Mouse (Mus musculus) myocyte (in vitro differentiated cells): Measurements from ENCODE around the gene Trappc4.

Experiments
- CEBPB ChIP-seq: IDR thresholded peaks from 2 replicates; pipeline ENCODE4 v1.6.1; 2011; ENCODE audit warnings: mild to moderate bottlenecking, moderate library complexity; ENCODE audit not compliant: poor library complexity, insufficient read depth, severe bottlenecking
- MAX ChIP-seq: IDR thresholded peaks from one replicate; pipeline ENCODE4 v1.6.1; 2011; ENCODE audit warnings: low read depth, mild to moderate bottlenecking, control low read depth
- MYOD1 ChIP-seq, 3 experiments: IDR thresholded peaks; one replicate each; pipeline ENCODE4 v1.6.1; 2011; ENCODE audit warnings: control low read depth in 2 of 3, low read depth in 2 of 3, mild to moderate bottlenecking in 2 of 3, moderate library complexity in 1 of 3; ENCODE audit not compliant: insufficient read length in 2 of 3, control insufficient read depth in 1 of 3
- POLR2A ChIP-seq: IDR thresholded peaks from one replicate; pipeline ENCODE4 v1.6.1; 2011; ENCODE audit warnings: low read depth, mild to moderate bottlenecking, control low read depth, moderate library complexity; ENCODE audit not compliant: insufficient read length
- POLR2AphosphoS2 ChIP-seq: IDR thresholded peaks from one replicate; pipeline ENCODE4 v1.6.1; 2011; ENCODE audit warnings: low read depth, control low read depth; ENCODE audit not compliant: insufficient read length
- TCF12 ChIP-seq: IDR thresholded peaks from one replicate; pipeline ENCODE4 v1.6.1; 2011; ENCODE audit warnings: mild to moderate bottlenecking, control low read depth; ENCODE audit not compliant: poor library complexity, insufficient read depth, severe bottlenecking

GRCm38 (mm10) chr9:44398551-44398950, 8.8 kb downstream of the Trappc4 start:
- TF ChIP-seq CEBPB (no peak), TCF12 (no peak), MYOD1 (IDR thresholded peaks at IDR 0.05; ENCODE audit: control insufficient read depth in 1 of 3, insufficient read length in 2 of 3, low read depth in 2 of 3) (no peak), POLR2A (no peak), MAX (no peak), POLR2AphosphoS2 (no peak)
